Mouse (Mus musculus) cerebellum, adult 2 months (tissue): Measurements from ENCODE around the gene Ankfy1. TPM values are rescaled to one million over a fixed set of nuclear protein-coding genes. Genes with fewer than 3 reads are reported as not detected.

ENCODE experiments used
- DNase-seq, 2 experiments: peaks; one replicate each; pipeline ENCODE4 v3.0.0; 2021
- H3K27ac ChIP-seq: fragments of 200-500 bp; 2 replicates; pipeline ENCODE4 v1.5.1; 2012; ENCODE audit warnings: low read length, control low read depth, inconsistent platforms; ENCODE audit not compliant: insufficient read depth
- H3K27me3 ChIP-seq: fragments of 200-500 bp; 2 replicates; pipeline ENCODE4 v1.6.1; 2012; ENCODE audit warnings: inconsistent platforms, mild to moderate bottlenecking, low read length, moderate library complexity; ENCODE audit not compliant: control insufficient read depth, insufficient read depth
- H3K4me1 ChIP-seq: fragments of 200-500 bp; 2 replicates; pipeline ENCODE4 v1.6.1; 2011; ENCODE audit warnings: low read length; ENCODE audit not compliant: control insufficient read depth, insufficient read depth
- H3K4me3 ChIP-seq: fragments of 200-500 bp; replicated peaks from 2 replicates; pipeline ENCODE3; 2011; ENCODE audit warnings: mild to moderate bottlenecking, low read depth, low read length, control low read depth; ENCODE audit not compliant: insufficient read depth
- CTCF ChIP-seq: fragments of 200-500 bp; IDR thresholded peaks from 2 replicates; pipeline ENCODE4 v1.5.1; 2011; ENCODE audit warnings: low read depth, mild to moderate bottlenecking, control low read depth, low read length, moderate library complexity, borderline replicate concordance; ENCODE audit not compliant: insufficient read depth
- POLR2A ChIP-seq: fragments of 200-500 bp; IDR thresholded peaks from 2 replicates; pipeline ENCODE4 v1.6.1; 2011; ENCODE audit warnings: low read length, control low read depth, borderline replicate concordance; ENCODE audit not compliant: insufficient read depth
- WGBS: fragments of 180-500 bp; shearing (Covaris S2); methylation state at CpG from one replicate; pipeline ENCODE4 v1.1.7; 2018; 5-methylcytosine and 5-hydroxymethylcytosine counted together
- polyA plus RNA-seq: library from polyadenylated mRNA; depleted of rRNA; stranded (reverse); fragments of >200 nt; gene quantifications from 2 replicates; pipeline ENCODE4 v1.2.3, GENCODE M21; 2012

Ankfy1 gene
- polyA plus RNA-seq, 1 experiment: 26.9 TPM

GRCm38 (mm10) chr11:72798112-72798511, 108.3 kb downstream of the Ankfy1 start:
- no peak overlapping the region for H3K27ac ChIP-seq
- no peak for DNase-seq

GRCm38 (mm10) chr11:72801182-72801581, 111.4 kb downstream of the Ankfy1 start:
- no peak for TF ChIP-seq POLR2A
- no peak for TF ChIP-seq CTCF
- Histone ChIP-seq H3K4me1 (peaks cover 6% of the 10 kb centered on the region; the same call in 1 of the 2 replicates), H3K4me3 (no peak overlapping the region), H3K27me3 (no peaks in the 10 kb centered on the region), H3K27ac (no peak overlapping the region)
- no peak for DNase-seq

More at GRCm38 (mm10) chr11:72798112-72798511, 108.3 kb downstream of the Ankfy1 start:
- Histone ChIP-seq H3K4me3 (no peak overlapping the region), H3K4me1 (peaks cover 3% of the 10 kb centered on the region; the same call in 1 of the 2 replicates), H3K27me3 (no peaks in the 10 kb centered on the region)
- no peak for TF ChIP-seq CTCF
- no peak for TF ChIP-seq POLR2A

- Histone ChIP-seq H3K4me3 (no peak overlapping the region), H3K27me3 (no peaks in the 10 kb centered on the region), H3K4me1 (peaks cover 16% of the 10 kb centered on the region; the same call in 1 of the 2 replicates), H3K27ac (no peak overlapping the region; the same call in 1 of the 2 replicates)
- DNase-seq: no peak
- WGBS: 25% methylated on average over 3 of the region's 3 CpGs
- TF ChIP-seq CTCF (no peak), POLR2A (no peak)
Observed at GRCm38 (mm10) chr11:72803038-72803437, 113.2 kb downstream of the Ankfy1 start.

- Histone ChIP-seq H3K4me1 (peaks cover 16% of the 10 kb centered on the region; the same call in 1 of the 2 replicates), H3K27me3 (no peaks in the 10 kb centered on the region), H3K4me3 (no peak overlapping the region), H3K27ac (no peak overlapping the region)
- DNase-seq: no peak
- no peak for TF ChIP-seq POLR2A
- TF ChIP-seq CTCF: no peak
Observed at GRCm38 (mm10) chr11:72804586-72804985, 114.8 kb downstream of the Ankfy1 start.

- no peak overlapping the region for H3K27ac ChIP-seq
- no peak for DNase-seq
- TF ChIP-seq CTCF: no peak
- TF ChIP-seq POLR2A: no peak
- no peak overlapping the region for H3K4me3 ChIP-seq
- peaks cover 16% of the 10 kb centered on the region; the same call in 1 of the 2 replicates for H3K4me1 ChIP-seq
- WGBS: 91% methylated on average over 3 of the region's 3 CpGs
- H3K27me3 ChIP-seq: no peaks in the 10 kb centered on the region
Observed at GRCm38 (mm10) chr11:72805232-72805631, 115.4 kb downstream of the Ankfy1 start.

- no peak for TF ChIP-seq POLR2A
- no peak for TF ChIP-seq CTCF
- Histone ChIP-seq H3K27ac (peak overlapping the region; percentile 50; the same call in 1 of the 2 replicates), H3K4me1 (peaks cover 16% of the 10 kb centered on the region; the same call in 1 of the 2 replicates), H3K4me3 (no peak overlapping the region), H3K27me3 (no peaks in the 10 kb centered on the region)
- 26% methylated on average over 2 of the region's 2 CpGs for WGBS
- DNase-seq: peak; percentile 35 to 51
Observed at GRCm38 (mm10) chr11:72806556-72806955, 116.8 kb downstream of the Ankfy1 start.

GRCm38 (mm10) chr11:72807992-72808391, 118.2 kb downstream of the Ankfy1 start:
- Histone ChIP-seq H3K4me1 (peaks cover 14% of the 10 kb centered on the region; the same call in 1 of the 2 replicates), H3K27ac (no peak overlapping the region), H3K27me3 (no peaks in the 10 kb centered on the region), H3K4me3 (no peak overlapping the region)
- no peak for DNase-seq
- TF ChIP-seq POLR2A (no peak), CTCF (no peak)
- WGBS: 85% methylated on average over 4 of the region's 4 CpGs

- TF ChIP-seq CTCF (no peak), POLR2A (no peak)
- no peaks in the 10 kb centered on the region for H3K27me3 ChIP-seq
- 82% methylated on average over 5 of the region's 5 CpGs for WGBS
- no peak overlapping the region for H3K4me3 ChIP-seq
- H3K4me1 ChIP-seq: no peaks in the 10 kb centered on the region
- DNase-seq: no peak
- H3K27ac ChIP-seq: no peak overlapping the region
Observed at GRCm38 (mm10) chr11:72813687-72814086, 123.9 kb downstream of the Ankfy1 start.
